Mouse (Mus musculus) natural killer cell, adult 2 months (primary cell): ENCODE measurements around the gene Spg21.
A peak's percentile ranks its signal among the peaks of the same experiment; 100 is the strongest.

Experiments
- DNase-seq, 2 experiments: peaks; one replicate each; pipeline ENCODE4 v3.0.0; 2022; ENCODE audit warnings: low spot score in 2 of 2

Gene Spg21

DNA sequence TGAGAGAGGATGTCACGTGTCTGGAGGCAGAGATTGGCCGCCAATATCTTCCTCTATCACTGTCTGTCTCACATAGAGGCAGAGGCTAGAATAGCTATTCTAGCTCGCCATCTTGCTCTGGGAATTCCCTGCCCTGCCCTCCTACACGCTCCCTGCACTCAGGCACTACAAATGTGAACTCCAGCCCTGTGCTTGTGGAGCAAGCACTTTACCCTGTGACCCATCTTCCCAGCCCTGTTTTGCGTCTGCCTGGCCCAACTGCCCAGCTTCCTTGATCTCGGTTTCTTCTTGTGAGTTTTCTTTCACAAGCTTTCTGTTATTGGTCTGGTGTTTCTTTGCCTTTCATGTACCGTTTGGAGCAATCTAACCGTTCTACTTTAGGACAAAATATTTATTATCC is 18.4 kb downstream of the Spg21 start:
- DNase-seq = no peak

DNA sequence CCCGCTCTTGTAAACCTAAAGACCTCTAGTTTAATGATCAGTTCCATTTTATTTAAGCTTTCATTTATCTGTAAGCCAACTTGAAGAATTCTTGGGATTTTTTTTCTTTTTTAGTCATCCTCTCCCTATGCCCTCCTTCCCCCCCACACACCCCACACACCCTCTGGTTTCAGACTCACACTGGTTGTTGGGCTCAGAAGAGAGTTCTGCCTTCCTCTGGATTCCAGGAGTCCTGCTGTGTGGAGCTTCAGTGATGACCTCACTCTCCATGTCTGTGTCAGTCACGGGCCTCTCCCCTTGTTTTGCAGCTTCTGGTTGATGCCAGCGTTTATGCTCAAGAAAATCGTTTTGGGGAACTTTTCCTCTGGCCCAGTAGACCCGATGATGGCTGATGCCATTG is 19.3 kb downstream of the Spg21 start:
- DNase-seq = no peak

GRCm38 (mm10) chr9:65491476-65491875 is 30.7 kb downstream of the Spg21 start:
- peak; percentile 15 to 18 for DNase-seq

- DNase-seq = no peak
Observed at GRCm38 (mm10) chr9:65492351-65492750, 31.6 kb downstream of the Spg21 start.

DNA sequence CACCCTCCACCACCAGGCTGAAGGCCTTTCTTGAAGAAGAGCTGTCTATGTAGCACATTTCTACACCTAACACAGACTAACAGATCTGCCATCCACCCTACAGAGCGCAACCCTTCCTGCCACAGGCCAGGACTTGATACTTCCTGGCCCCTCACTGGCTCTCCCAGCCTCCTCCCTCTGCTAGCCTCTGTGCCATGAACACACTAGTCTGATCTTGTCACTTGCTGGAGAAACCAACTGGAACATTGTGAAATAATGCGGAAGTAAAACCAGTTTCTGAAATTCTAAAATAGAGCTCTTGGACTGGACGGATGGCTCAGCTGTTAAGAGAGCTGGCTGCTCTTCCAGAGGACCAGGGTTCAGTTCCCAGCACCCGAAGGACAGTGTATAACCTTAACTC is 32.1 kb downstream of the Spg21 start:
- no peak for DNase-seq

- no peak for DNase-seq
Observed at GRCm38 (mm10) chr9:65502146-65502545, 41.4 kb downstream of the Spg21 start.

DNA sequence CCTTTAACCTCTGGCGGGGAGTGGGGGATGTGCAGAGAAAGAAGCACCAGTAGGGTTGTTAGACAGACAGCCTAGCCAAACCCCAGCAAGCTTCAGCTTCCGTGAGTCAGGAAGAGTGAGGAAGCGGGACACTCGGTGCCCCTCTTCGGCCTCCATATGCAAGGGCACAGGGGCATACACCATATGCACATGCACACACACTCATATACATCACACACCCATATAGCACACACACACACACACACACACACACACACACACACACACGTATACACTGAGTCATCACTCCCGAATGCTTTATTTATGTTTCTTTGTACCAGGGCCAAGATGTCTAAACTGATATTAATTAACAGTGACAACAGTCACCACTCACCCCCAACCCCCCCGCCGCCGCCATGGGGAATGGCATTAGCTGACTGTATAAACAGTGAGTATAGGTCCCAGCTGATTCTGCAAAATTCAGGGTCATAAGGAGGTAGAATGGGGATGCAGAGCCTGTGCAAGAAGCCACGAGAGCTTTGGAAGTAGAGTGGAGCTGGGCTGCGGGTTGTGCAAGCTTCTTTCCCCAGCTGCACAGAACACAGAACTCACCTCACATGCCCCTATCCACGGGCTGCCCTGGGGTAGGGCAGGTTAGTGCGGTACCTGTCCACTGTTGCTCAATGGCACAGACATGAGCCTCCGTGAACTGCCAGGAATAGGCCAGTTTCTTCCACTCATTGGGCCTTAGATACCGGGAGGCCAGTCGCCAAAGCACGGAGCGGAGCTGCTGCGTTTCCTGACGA is 42.2 kb downstream of the Spg21 start:
- DNase-seq = no peak

DNA sequence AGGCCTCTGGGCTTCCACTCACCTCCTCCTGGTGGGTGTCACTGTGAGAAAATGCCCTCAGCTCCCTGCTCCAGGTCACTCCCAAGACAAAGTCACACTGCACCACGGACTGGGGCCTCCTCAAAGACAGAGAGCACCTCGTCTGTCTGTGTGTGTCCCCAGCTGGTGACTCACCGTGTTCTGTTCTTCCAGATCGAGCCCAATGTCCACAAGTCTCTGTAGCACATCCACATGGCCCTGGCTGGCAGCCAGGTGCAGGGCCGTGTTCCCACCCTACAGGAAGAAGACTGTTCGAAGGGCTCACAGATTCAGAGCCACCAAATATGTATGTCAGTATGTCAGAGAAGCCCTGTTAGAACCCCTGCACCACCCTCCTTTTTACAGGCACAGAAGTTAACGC is 47.7 kb downstream of the Spg21 start:
- no peak for DNase-seq

DNA sequence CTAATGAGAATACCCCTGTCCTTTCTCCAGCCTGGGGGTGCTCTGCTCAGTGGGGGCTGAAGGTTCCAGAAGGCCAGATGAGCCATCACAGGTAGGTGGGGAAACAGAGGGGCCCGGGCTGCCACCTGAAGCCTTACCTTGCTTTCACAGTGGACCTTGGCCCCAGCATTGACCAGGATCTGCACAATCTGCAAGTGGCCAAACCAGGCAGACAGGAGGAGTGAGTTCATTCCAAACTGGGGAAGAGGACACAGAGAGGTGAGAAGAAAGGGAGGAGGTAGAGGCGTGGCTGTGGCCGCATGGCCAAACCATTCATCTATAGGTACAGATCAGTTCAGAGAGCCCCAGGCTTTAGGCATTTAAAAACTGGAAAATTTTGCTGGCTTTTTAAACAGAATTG is 51.8 kb downstream of the Spg21 start:
- DNase-seq = no peak

GRCm38 (mm10) chr9:65514431-65514830 is 53.7 kb downstream of the Spg21 start:
- DNase-seq = no peak

GRCm38 (mm10) chr9:65514851-65515261 is 54.1 kb downstream of the Spg21 start:
- no peak for DNase-seq

DNA sequence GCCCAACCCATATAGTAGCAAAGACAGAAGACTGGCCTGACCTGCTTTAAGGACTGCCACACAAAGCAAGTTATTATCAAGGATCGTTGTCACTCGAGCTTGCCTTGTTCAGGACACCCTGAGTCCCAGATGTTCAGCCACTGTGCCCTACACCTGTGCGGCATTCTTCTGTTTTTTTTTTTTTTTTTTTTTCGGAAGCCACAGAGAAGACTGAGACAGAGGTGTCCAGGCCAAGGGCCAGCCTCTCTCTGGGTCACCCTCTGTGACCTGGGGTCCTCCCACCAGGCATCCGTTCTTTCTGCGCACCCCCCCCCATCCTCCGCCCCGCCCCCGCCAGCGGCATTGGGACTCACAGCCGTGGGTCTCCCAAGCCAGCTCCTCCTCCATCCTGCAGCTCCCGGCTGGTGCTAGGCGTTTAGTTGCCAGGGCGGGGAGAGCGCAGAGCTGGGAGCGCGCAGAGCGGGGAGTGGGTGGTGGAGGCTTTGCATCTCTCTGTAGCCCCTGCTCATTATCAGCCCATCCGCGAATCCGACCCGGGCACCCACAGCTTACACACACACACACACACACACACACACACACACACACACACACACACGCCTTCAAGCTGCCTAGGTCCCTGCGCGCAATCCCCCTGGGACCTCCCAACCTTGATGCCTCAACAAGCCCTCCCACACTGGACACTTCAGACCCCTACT is 59.2 kb downstream of the Spg21 start, which contains the start of gene Ankdd1a:
TSS of gene Ankdd1a (minus strand) at position 387 of the 698 bp plus-strand sequence.
- no peak for DNase-seq

DNA sequence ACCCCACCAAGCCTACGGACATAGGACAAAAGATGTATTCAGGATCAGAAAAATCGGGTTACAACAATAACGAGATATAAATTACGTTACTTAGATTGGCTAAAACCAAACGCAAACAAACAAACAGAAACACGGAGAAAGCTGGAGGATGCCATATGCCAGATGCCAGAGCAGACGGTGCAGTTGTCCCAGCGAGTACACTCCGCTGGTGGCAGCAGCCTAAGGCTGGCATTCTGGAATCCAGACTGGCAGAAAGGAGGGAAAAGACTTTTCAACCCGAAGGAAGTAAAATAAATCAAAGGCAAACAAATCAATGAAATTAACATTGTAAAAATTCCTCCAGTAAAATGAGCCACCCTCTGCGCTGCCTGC is 59.7 kb downstream of the Spg21 start:
- DNase-seq = no peak

- DNase-seq = peak; percentile 72 to 83
Observed at GRCm38 (mm10) chr9:65523611-65524364, 63.0 kb downstream of the Spg21 start.

DNA sequence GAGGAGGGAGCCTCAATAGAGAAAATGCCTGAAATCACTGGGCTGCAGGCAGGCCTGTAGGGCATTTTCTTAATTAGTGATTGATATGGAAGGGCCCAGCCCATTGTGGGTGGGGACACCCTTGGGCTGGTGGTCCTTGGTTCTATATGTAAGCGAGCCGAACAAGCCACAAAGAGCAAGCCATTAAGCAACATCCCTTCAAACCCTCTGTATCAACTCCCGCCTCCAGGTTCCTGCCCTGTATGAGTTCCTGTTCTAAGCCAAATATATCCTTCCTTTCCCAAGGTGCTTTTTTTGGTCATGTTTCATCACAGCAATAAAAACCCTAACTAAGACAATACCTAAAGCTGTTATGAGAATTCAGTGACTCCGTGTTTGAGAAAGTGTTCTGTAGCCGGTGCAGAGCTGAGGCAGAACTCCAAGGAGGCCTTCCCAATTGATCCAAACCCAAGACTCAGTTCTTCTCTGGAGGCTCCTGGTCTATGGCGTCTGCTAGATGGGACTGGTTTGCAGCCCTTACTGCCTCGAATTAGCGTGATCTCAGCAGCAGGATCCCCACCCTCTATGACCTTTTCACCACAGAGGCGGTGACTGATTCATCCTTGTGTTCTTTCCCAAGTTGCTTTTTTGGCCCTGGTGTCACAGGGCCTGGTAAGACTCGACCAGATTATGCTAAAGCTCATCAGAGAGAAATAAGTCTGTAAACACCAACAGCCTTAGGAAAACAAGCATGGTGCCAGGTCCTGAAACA is 64.9 kb downstream of the Spg21 start:
- DNase-seq = no peak

GRCm38 (mm10) chr9:65528417-65529038 is 67.8 kb downstream of the Spg21 start:
- no peak for DNase-seq

DNA sequence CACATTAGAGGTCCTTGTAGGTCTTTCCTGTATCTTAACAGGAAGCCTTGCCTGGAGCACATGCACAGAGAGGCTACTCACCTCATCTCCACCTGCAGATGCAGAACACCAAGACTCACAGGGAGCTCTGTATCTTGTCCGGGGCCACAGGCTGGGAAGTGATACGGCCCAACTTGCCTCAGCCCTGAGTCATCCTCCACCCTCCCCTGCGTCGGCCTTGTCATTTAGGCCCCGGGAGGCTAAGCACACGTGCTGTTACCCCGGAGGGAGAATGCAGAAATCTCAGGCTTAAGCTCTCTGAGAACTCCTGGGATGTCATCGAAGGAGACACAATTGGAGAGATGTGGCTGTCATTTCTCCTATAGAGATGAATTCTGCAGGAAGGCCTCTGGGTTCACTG is 68.9 kb downstream of the Spg21 start:
- no peak for DNase-seq

GRCm38 (mm10) chr9:65531283-65531682 is 70.5 kb downstream of the Spg21 start:
- no peak for DNase-seq

DNA sequence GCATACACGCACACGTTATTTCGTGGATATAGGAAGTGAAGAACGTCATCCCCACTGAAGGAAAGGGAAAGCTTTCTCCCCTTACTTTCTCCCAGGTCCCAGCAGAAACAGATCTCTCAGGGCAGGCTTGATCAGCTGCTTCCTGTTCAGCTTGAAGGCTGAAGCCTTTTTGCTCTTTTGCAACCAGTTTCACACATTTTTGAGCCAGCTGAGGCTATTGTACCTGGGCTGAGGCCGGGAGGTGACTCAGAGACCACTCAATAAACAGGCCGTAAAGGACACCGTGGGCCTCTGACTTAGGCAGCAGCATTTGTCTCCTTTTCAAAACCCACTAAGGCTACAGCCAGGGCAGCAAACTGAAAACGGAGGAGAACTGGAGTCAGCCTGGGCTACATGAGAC is 72.2 kb downstream of the Spg21 start:
- peak; percentile 63 to 80 for DNase-seq

DNA sequence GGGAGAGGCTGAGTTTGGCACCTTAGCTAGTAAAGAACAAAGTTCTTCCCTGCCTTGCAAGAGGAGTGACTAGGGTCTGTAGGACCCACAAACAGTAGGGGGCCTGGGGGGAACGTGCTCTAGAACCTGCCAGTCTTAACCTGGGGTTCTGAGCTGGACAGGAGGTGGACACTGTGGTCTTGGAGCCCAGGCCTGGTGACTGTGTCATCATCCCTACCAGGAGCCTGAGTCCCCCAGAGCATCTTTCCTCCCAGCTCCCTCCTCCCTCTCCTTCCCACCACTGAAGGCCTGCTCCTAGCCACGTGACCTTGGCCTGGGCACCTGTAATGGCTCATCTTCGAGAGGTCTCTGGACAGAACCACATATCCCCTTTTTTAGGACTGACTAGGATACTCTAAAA is 73.4 kb downstream of the Spg21 start:
- no peak for DNase-seq

GRCm38 (mm10) chr9:65535191-65535722 is 74.5 kb downstream of the Spg21 start:
- DNase-seq = peak; percentile 86
